Mouse (Mus musculus): ENCODE results near the gene Sgtb.

The Sgtb gene

DNA sequence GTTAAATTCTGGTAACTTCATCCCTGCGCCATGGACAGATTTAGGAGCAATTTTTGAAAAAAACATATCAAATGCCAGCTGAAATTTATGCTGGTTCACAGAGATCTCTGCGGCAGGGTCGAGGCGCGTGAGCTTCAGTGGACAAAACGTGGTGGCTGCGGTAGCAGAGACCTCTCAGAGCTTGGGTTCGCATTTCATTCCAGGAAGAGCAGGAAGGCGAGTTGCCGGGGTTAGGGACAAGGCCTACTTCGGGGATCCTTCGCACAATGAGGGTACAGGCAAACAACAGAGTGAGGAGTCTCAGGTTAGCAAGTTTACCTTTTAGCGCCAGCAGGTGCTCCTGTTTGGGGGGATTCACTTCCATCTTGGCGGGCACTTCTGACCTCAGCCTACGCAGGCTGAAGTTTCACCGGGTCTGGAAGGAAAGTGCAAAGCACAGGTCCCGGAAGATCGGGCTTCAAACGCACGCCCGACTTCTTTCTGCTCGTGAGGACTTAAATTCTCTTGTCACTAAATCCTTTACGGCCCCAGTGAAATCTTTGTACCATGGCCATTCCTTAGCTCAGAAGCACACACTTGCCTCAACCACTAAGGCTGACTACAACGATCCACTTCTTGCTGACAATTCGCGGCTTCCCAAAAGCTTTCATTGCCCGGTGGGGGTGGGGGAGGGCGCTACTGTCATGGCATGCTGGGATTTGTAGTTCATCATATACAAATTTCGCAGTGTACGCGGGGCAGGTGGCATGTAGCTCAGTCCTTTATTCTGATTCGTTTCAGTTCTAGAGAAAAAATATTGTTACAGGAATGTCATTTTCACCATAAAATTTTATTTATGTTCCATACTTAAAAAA is 68.5 kb downstream of the Sgtb start, which contains the start of gene Trappc13:
Trappc13 (minus strand) TSS at position 674 of the 854 bp plus-strand sequence.
- ATAC-seq (ENCODE audit: insufficient number of reproducible peaks, low FRiP score, low TSS enrichment), result peak; percentile 86

GRCm38 (mm10) chr13:104178650-104179121 is 69.1 kb downstream of the Sgtb start, which contains the start of gene Trim23:
Gene Trim23 (plus strand): TSS chr13:104178797.
- ATAC-seq (ENCODE audit: insufficient number of reproducible peaks, low FRiP score, low TSS enrichment), result peak; percentile 98

GRCm38 (mm10) chr13:104179176-104179888 is 69.8 kb downstream of the Sgtb start:
- ATAC-seq (ENCODE audit: insufficient number of reproducible peaks, low FRiP score, low TSS enrichment), result no peak

GRCm38 (mm10) chr13:104187357-104187756 is 77.8 kb downstream of the Sgtb start:
- ATAC-seq (ENCODE audit: insufficient number of reproducible peaks, low FRiP score, low TSS enrichment), result no peak

Data from cerebellum, adult (tissue).